Mouse (Mus musculus): ENCODE data around the gene Gcnt7. TPM values are rescaled to one million over a fixed set of nuclear protein-coding genes. Genes with fewer than 3 reads are reported as not detected.

Gene Gcnt7
- total RNA-seq, 2 experiments from 2014 or later, result not detected

GRCm38 (mm10) chr2:172411091-172411490 is 47.3 kb downstream of the Gcnt7 start:
- no peak for DNase-seq (ENCODE audit: low spot score)
- intact Hi-C loops (cut with DNase I), result no loop called here

GRCm38 (mm10) chr2:172410686-172411085 is 47.7 kb downstream of the Gcnt7 start:
- intact Hi-C loops (cut with DNase I), result no loop called here
- no peak for DNase-seq (ENCODE audit: low spot score)

- no peak for DNase-seq (ENCODE audit: low spot score)
- intact Hi-C loops (cut with DNase I), result no loop called here
Measured at GRCm38 (mm10) chr2:172407499-172407898, 50.9 kb downstream of the Gcnt7 start.

- intact Hi-C loops (cut with DNase I), result no loop called here
- DNase-seq (ENCODE audit: low spot score), result no peak
Measured at GRCm38 (mm10) chr2:172406173-172406572, 52.2 kb downstream of the Gcnt7 start.

GRCm38 (mm10) chr2:172405011-172405410 is 53.4 kb downstream of the Gcnt7 start:
- no peak for DNase-seq (ENCODE audit: low spot score)
- intact Hi-C loops (cut with DNase I), result no loop called here

GRCm38 (mm10) chr2:172404239-172404638 is 54.2 kb downstream of the Gcnt7 start:
- DNase-seq (ENCODE audit: low spot score), result no peak
- intact Hi-C loops (cut with DNase I), result no loop called here

GRCm38 (mm10) chr2:172401116-172401825 is 57.1 kb downstream of the Gcnt7 start:
- DNase-seq (ENCODE audit: low spot score), result no peak

More at GRCm38 (mm10) chr2:172401116-172401825, 57.1 kb downstream of the Gcnt7 start:
- intact Hi-C loops (cut with DNase I), result no loop called here

Other genes with a start within 250 kb of the Gcnt7 start
- gene Mc3r, start 210.1 kb downstream of the Gcnt7 start, total RNA-seq (2021), result not detected
- gene Fam210b, start 113.0 kb downstream of the Gcnt7 start, total RNA-seq (2021), result 1 to 10 TPM; 6.1 to 6.5 TPM
- gene Aurka, start 88.1 kb downstream of the Gcnt7 start, total RNA-seq (2021), result under 1 TPM; 0.83 to 0.89 TPM
- gene Cstf1, start 87.9 kb downstream of the Gcnt7 start, total RNA-seq (2021), result 10 to 100 TPM; 15.7 to 16.8 TPM
- gene Cass4, start 64.8 kb downstream of the Gcnt7 start, total RNA-seq (2021), result under 1 TPM; 0.45 to 0.47 TPM
- gene Rtf2, start 18.0 kb downstream of the Gcnt7 start, total RNA-seq (2021), result 10 to 100 TPM; 28.0 to 28.5 TPM
- not detected for gene Fam209, start 13.9 kb upstream of the Gcnt7 start, total RNA-seq (2021)
- not detected for gene Tfap2c, start 91.0 kb upstream of the Gcnt7 start, total RNA-seq (2021)